Mouse (Mus musculus) colon, adult 2 months (tissue): ENCODE results near the gene Gm21953. TPM values are rescaled to one million over a fixed set of nuclear protein-coding genes. Genes with fewer than 3 reads are reported as not detected.

Source experiments
- polyA plus RNA-seq: library from polyadenylated mRNA; depleted of rRNA; stranded (reverse); fragments of >200 nt; gene quantifications from 2 replicates; pipeline ENCODE4 v1.2.3, GENCODE M21; 2012; rRNA removed

The Gm21953 gene
- not detected in 2 replicates for polyA plus RNA-seq

GRCm38 (mm10) chr4:42293967-42294366 is at the start of gene Gm21953:
TSS of gene Gm21953 (plus strand) at chr4:42294267.

GRCm38 (mm10) chr4:42255467-42255866 is 38.6 kb upstream of the Gm21953 start, which contains the start of gene Ccl21b:
TSS of gene Ccl21b (plus strand) at chr4:42255767.

GRCm38 (mm10) chr4:42318034-42318433 is 24.0 kb downstream of the Gm21953 start, which contains the start of gene Fam205a3:
TSS of gene Fam205a3 (plus strand) at chr4:42318334.

Other genes starting within 250 kb of the Gm21953 start
- gene Gm3893, start 203.1 kb upstream of the Gm21953 start, polyA plus RNA-seq = not detected in 2 replicates
- gene Gm13304, start 179.4 kb upstream of the Gm21953 start, polyA plus RNA-seq = not detected in 2 replicates
- gene Gm13306, start 140.8 kb upstream of the Gm21953 start, polyA plus RNA-seq = not detected in 2 replicates
- 0.09 TPM in 1 of 2 replicates, not detected in the other for gene Gm13305, start 125.7 kb upstream of the Gm21953 start, polyA plus RNA-seq
- not detected in 2 replicates for gene Gm10600, start 53.6 kb upstream of the Gm21953 start, polyA plus RNA-seq
- gene Ccl21b, start 38.5 kb upstream of the Gm21953 start, polyA plus RNA-seq = 6.7 TPM in 1 of 2 replicates, not detected in the other
- gene Fam205a3, start 24.1 kb downstream of the Gm21953 start, polyA plus RNA-seq = 0.03 and 0.05 TPM in 2 replicates
- not detected in 2 replicates for gene Gm21586, start 145.1 kb downstream of the Gm21953 start, polyA plus RNA-seq
- gene Gm2163, start 172.5 kb downstream of the Gm21953 start, polyA plus RNA-seq = 0.07 and 0.08 TPM in 2 replicates
- 0.03 and 0.05 TPM in 2 replicates for gene Fam205a2, start 233.9 kb downstream of the Gm21953 start, polyA plus RNA-seq